Mouse (Mus musculus) cerebellum, adult 8-10 months (tissue): ENCODE measurements around the gene Zpr1.

Source experiments
- DNase-seq: peaks from one replicate; pipeline ENCODE4 v3.0.0; 2022

Gene Zpr1

GRCm38 (mm10) chr9:46272677-46273454 is at the start of gene Zpr1:
TSS of gene Zpr1 (plus strand) at chr9:46273064.
- DNase-seq: peak; percentile 82

GRCm38 (mm10) chr9:46223090-46223489 is 49.8 kb upstream of the Zpr1 start:
- no peak for DNase-seq

GRCm38 (mm10) chr9:46224101-46224500 is 48.8 kb upstream of the Zpr1 start:
- no peak for DNase-seq

GRCm38 (mm10) chr9:46224945-46225660 is 47.8 kb upstream of the Zpr1 start:
- DNase-seq: no peak

- no peak for DNase-seq
These were observed 45.7 kb upstream of the Zpr1 start for GRCm38 (mm10) chr9:46227064-46227614.

- no peak for DNase-seq
These were observed 44.4 kb upstream of the Zpr1 start, which contains the start of gene Apoa1 for GRCm38 (mm10) chr9:46228491-46228890. TSS of gene Apoa1 (plus strand) at chr9:46228580.

GRCm38 (mm10) chr9:46229573-46230449 is 43.1 kb upstream of the Zpr1 start:
- DNase-seq: peak; percentile 91

GRCm38 (mm10) chr9:46230450-46230975 is 42.4 kb upstream of the Zpr1 start:
- DNase-seq: no peak

GRCm38 (mm10) chr9:46235196-46235595 is 37.7 kb upstream of the Zpr1 start:
- peak; percentile 49 for DNase-seq

GRCm38 (mm10) chr9:46235596-46235648 is 37.4 kb upstream of the Zpr1 start, which contains the start of gene Apoc3:
TSS of gene Apoc3 (minus strand) at chr9:46235636.
- no peak for DNase-seq

- DNase-seq: no peak
These were observed 37.2 kb upstream of the Zpr1 start for GRCm38 (mm10) chr9:46235649-46236048.

- DNase-seq: no peak
These were observed 34.0 kb upstream of the Zpr1 start for GRCm38 (mm10) chr9:46238850-46239249.

GRCm38 (mm10) chr9:46240526-46241153 is 32.2 kb upstream of the Zpr1 start, which contains the start of gene Apoa4:
TSS of gene Apoa4 (plus strand) at chr9:46240696.
- DNase-seq: no peak

GRCm38 (mm10) chr9:46241818-46242217 is 31.0 kb upstream of the Zpr1 start:
- DNase-seq: no peak

- DNase-seq: no peak
These were observed 29.7 kb upstream of the Zpr1 start for GRCm38 (mm10) chr9:46243122-46243521.

GRCm38 (mm10) chr9:46243584-46243983 is 29.3 kb upstream of the Zpr1 start:
- DNase-seq: no peak

GRCm38 (mm10) chr9:46246752-46247324 is 26.0 kb upstream of the Zpr1 start:
- DNase-seq: peak; percentile 68

GRCm38 (mm10) chr9:46256177-46256576 is 16.7 kb upstream of the Zpr1 start:
- no peak for DNase-seq

GRCm38 (mm10) chr9:46256658-46257385 is 16.0 kb upstream of the Zpr1 start:
- no peak for DNase-seq

- no peak for DNase-seq
These were observed 15.3 kb upstream of the Zpr1 start for GRCm38 (mm10) chr9:46257546-46257945.

GRCm38 (mm10) chr9:46259111-46259510 is 13.8 kb upstream of the Zpr1 start:
- no peak for DNase-seq

- no peak for DNase-seq
These were observed 11.7 kb upstream of the Zpr1 start for GRCm38 (mm10) chr9:46261131-46261530.
